Mouse (Mus musculus): Measurements from ENCODE around the gene Zfp280c. TPM values are rescaled to one million over a fixed set of nuclear protein-coding genes. Genes with fewer than 3 reads are reported as not detected.

Gene Zfp280c
- 5.3 and 5.8 TPM in 2 replicates for polyA plus RNA-seq (2015; fragmentation: Nextera tagmentation; extraction: Ambion mirVana)

DNA sequence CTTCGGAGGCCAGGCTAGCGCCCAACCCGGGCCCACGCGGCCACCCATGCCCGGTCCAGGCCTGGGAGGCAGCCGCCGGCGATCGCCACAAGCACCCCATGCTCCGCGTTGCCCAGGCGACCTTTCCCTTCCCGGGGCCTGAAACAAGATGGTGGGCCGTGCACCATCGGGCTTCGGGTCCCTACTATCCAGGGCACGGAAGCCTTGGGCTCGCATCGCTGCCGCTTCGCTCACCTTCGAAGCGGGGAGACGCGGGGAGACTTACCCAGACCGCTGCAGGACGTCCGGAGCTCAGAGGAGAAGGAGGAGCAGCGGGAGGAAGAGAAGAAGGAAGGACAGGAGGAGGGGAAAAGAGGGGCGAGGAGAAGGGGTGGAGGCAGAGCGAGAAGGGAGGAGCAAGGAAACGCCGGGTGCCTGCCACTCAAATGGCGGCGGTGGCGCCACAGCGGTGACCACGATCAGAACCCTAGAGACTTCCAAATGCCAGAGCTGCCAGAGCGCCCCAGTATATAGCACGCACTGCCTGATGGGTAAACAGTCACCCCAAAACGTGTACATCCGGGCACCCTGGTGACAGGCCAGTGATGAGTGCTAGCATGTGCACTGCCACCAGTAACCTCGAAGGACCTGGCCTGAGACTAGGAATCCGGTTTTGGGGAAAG, at the start of gene Zfp280c:
Gene Zfp280c (minus strand): TSS at position 406 of the 662 bp plus-strand sequence.

DNA sequence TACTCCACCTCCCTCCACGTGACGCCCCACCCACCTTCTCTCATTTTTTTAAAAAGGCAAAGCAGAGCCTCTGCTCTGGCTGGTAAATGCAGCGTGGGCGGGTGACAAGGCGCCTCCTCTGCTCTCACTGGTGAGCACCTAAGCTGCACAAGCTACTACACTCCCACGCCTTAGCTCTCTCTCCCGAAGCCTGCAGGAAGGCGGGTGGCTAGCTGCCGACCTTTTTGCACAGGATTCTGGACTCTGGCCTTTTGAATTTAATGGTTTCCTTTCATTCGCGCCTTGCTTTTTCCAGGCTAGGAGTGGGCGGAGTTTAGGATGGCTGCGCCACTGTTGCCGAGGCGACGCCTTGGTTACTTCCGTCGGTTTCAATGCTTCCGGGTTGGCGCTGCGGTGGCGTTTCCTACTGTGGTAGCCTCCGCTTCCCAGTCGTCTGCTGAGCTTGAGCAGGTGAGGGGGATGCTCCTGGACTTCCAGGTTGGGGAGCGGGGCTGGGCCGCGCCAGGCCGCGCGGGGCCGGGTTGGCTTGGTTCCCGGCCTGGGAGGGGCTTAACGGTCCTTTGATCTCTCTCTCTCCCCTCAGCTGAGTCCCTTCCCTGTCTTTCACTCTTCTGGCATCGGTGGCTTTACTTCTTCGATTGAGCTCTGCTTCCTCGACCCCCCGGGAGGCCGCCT, 29.2 kb upstream of the Zfp280c start, which contains the start of gene Slc25a14:
Gene Slc25a14 (plus strand): TSS at position 35 of the 675 bp plus-strand sequence.

DNA sequence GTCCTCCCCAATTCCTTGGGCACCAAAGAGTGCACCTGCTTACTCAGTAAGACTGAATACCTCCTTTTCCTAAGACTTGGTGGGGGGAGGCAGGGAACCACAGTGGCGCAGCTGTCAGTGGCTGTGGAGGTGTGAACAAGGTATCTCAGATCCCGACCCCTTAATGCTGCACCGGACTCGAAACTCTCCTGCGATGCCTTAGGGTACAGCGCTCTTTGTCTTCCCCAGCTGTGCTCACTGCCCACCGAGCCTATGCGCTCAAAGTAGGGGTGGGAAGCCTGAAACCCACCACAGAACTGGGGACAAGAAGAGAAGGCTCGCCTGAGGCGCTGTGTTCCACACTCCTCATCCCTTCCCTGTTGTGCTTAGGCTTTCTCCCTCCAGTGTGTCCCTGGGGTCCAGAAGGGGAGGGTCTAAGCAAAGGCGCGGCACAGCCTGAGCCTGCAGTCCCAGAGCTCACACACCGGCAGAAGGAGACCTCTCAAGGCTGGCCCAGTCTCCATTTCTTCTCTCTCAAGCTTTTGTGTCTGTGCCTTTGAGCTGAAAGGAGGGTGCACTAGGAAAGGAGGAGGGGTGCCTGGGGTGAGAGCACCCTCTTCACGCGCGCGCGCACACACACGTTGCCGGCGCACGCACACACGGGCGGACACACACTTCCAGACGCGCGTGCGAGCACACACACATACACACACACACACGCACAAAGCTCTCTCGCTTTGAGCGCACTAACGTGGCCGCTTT, 75.3 kb downstream of the Zfp280c start, which contains the start of gene Rab33a:
Gene Rab33a (plus strand): TSS at position 478 of the 741 bp plus-strand sequence.

DNA sequence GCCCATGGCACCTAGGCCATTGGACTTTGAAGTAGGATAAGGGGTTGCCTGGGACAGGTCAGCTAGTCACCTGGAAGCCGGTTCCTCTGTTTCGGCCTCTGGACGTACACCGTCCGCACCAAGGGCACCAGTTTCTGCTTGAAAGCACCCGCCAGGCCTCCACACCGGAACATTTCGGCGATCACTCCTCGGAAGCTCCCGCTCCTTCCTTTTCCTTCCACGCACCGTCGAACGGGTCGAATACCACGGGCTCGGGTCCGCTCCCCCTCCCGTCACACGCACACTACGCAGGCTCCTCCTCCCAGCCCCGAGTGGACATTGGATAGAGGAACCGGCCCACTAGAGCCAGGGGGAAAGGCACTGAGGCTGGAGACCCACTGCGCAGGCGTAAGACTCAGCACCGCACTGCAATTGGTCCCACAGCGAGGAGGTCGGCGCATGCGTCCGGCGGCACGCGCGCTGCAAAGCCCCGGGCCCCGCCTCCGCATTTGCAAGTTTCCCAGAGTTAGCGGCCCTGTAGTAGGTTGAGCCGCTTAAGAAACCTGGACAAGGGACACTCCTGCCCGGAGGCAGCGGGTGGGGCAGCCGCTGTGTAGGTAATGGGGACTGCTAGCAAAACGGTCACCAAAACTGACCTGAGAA, 81.0 kb downstream of the Zfp280c start, which contains the start of gene Aifm1:
Gene Aifm1 (minus strand): TSS at position 398 of the 642 bp plus-strand sequence.

Other genes with a start within 250 kb of the Zfp280c start
- gene Elf4, start 131.4 kb downstream of the Zfp280c start, polyA plus RNA-seq (2015; fragmentation: Nextera tagmentation; extraction: Ambion mirVana), result 3.5 and 4.4 TPM in 2 replicates
- gene Aifm1, start 80.9 kb downstream of the Zfp280c start, polyA plus RNA-seq (2015; fragmentation: Nextera tagmentation; extraction: Ambion mirVana), result 38.4 and 38.6 TPM in 2 replicates
- 1.2 and 1.5 TPM in 2 replicates for gene Rab33a, start 75.2 kb downstream of the Zfp280c start, polyA plus RNA-seq (2015; fragmentation: Nextera tagmentation; extraction: Ambion mirVana)
- gene Slc25a14, start 28.9 kb upstream of the Zfp280c start, polyA plus RNA-seq (2015; fragmentation: Nextera tagmentation; extraction: Ambion mirVana), result 5.8 TPM in 2 replicates
- not detected in 2 replicates for gene Gpr119, start 80.0 kb upstream of the Zfp280c start, polyA plus RNA-seq (2015; fragmentation: Nextera tagmentation; extraction: Ambion mirVana)
- 18.2 and 25.5 TPM in 2 replicates for gene Rbmx2, start 100.5 kb upstream of the Zfp280c start, polyA plus RNA-seq (2015; fragmentation: Nextera tagmentation; extraction: Ambion mirVana)